Mouse (Mus musculus) CH12.LX (cell line): ENCODE results near the gene Vac14. TPM values are rescaled to one million over a fixed set of nuclear protein-coding genes. Genes with fewer than 3 reads are reported as not detected.

Source experiments
- DNase-seq: peaks from one replicate; pipeline ENCODE4 v3.0.0-alpha.2; 2013; ENCODE audit errors: extremely low read depth
- H3K27ac ChIP-seq: 2 replicates; pipeline ENCODE4 v1.5.1; 2012; ENCODE audit warnings: low read depth, mild to moderate bottlenecking, control low read depth, moderate library complexity; ENCODE audit not compliant: insufficient read depth
- H3K27me3 ChIP-seq: replicated peaks from 2 replicates; pipeline ENCODE3; 2012; ENCODE audit warnings: inconsistent platforms
- H3K36me3 ChIP-seq, 2 experiments: replicated peaks in 1 of 2; 2 replicates each; pipeline versions ENCODE3 to v1.6.1; 2012; ENCODE audit warnings: inconsistent platforms in 1 of 2, low read length in 1 of 2, mild to moderate bottlenecking in 1 of 2, mixed read lengths in 1 of 2, moderate library complexity in 1 of 2; ENCODE audit not compliant: control insufficient read depth in 1 of 2, insufficient read depth in 1 of 2
- H3K4me1 ChIP-seq, 2 experiments: 2 replicates each; pipeline ENCODE4 v1.6.1; 2012; ENCODE audit warnings: inconsistent platforms in 1 of 2, moderate library complexity in 1 of 2; ENCODE audit not compliant: insufficient read depth in 2 of 2, control insufficient read depth in 1 of 2
- H3K4me2 ChIP-seq: 2 replicates; pipeline ENCODE4 v1.6.1; 2012; ENCODE audit warnings: low read depth, mild to moderate bottlenecking, control low read depth; ENCODE audit not compliant: poor library complexity, insufficient read depth, severe bottlenecking
- H3K4me3 ChIP-seq, 3 experiments: fragments of 150-350 bp in 1 of 3; sonication (generic) in 1 of 3; replicated peaks in 1 of 3; 2 replicates each; pipeline versions ENCODE3 to v1.5.1; 2011 to 2012; ENCODE audit warnings: low read depth in 2 of 3, low read length in 2 of 3, mild to moderate bottlenecking in 2 of 3, moderate library complexity in 2 of 3, control low read depth in 1 of 3, improper control_type of control experiment in 1 of 3, inconsistent platforms in 1 of 3, mixed read lengths in 1 of 3; ENCODE audit not compliant: poor library complexity in 1 of 3
- H3K79me2 ChIP-seq: replicated peaks from 2 replicates; pipeline ENCODE4 v1.6.1; 2012; ENCODE audit warnings: mild to moderate bottlenecking, moderate library complexity; ENCODE audit not compliant: control insufficient read depth, poor library complexity, insufficient read depth, severe bottlenecking; ENCODE audit errors: extremely low read depth
- H3K9ac ChIP-seq: 2 replicates; pipeline ENCODE4 v1.6.1; 2012; ENCODE audit warnings: low read depth, mild to moderate bottlenecking, control low read depth, moderate library complexity; ENCODE audit not compliant: insufficient read depth
- H3K9me3 ChIP-seq: replicated peaks from 2 replicates; pipeline ENCODE3; 2012; ENCODE audit warnings: low read length, inconsistent platforms, mixed read lengths
- BHLHE40 ChIP-seq: IDR thresholded peaks from 2 replicates; pipeline ENCODE4 v1.6.1; 2011; ENCODE audit warnings: mild to moderate bottlenecking, low read depth, low read length, improper control_type of control experiment
- CTCF ChIP-seq, 2 experiments: IDR thresholded peaks in 1 of 2; conservative IDR thresholded peaks in 1 of 2; 2 replicates each; pipeline ENCODE4 v1.5.1; 2011 to 2012; ENCODE audit warnings: low read depth in 2 of 2, low read length in 2 of 2, improper control_type of control experiment in 1 of 2, inconsistent platforms in 1 of 2, mild to moderate bottlenecking in 1 of 2, moderate library complexity in 1 of 2
- E2F4 ChIP-seq: IDR thresholded peaks from 2 replicates; pipeline ENCODE4 v1.6.1; 2011; ENCODE audit warnings: low read depth, low read length, improper control_type of control experiment; ENCODE audit not compliant: insufficient replicate concordance
- ETS1 ChIP-seq: conservative IDR thresholded peaks from 2 replicates; pipeline ENCODE4 v1.6.1; 2012; ENCODE audit warnings: low read depth, mild to moderate bottlenecking, inconsistent platforms, low read length, improper control_type of control experiment, moderate library complexity
- JUN ChIP-seq: IDR thresholded peaks from 2 replicates; pipeline ENCODE4 v1.6.1; 2011; ENCODE audit warnings: low read depth, mild to moderate bottlenecking, low read length, improper control_type of control experiment, moderate library complexity; ENCODE audit not compliant: insufficient read depth
- KAT2A ChIP-seq: IDR thresholded peaks from 2 replicates; pipeline ENCODE4 v1.6.1; 2012; ENCODE audit warnings: low read length, improper control_type of control experiment, inconsistent platforms; ENCODE audit not compliant: insufficient replicate concordance
- MAX ChIP-seq: IDR thresholded peaks from 2 replicates; pipeline ENCODE4 v1.6.1; 2011; ENCODE audit warnings: low read length, improper control_type of control experiment
- MAZ ChIP-seq: IDR thresholded peaks from 2 replicates; pipeline ENCODE4 v1.6.1; 2012; ENCODE audit warnings: low read depth, mild to moderate bottlenecking, inconsistent platforms, low read length, improper control_type of control experiment, moderate library complexity
- PAX5 ChIP-seq: IDR thresholded peaks from 2 replicates; pipeline ENCODE4 v1.6.1; 2012; ENCODE audit warnings: low read length, inconsistent platforms, mixed read lengths
- POLR2A ChIP-seq: IDR thresholded peaks from 2 replicates; pipeline ENCODE4 v1.6.1; 2011; ENCODE audit warnings: low read depth, mild to moderate bottlenecking, improper control_type of control experiment, low read length
- RAD21 ChIP-seq: IDR thresholded peaks from 2 replicates; pipeline ENCODE4 v1.6.1; 2011; ENCODE audit warnings: low read depth, mild to moderate bottlenecking, low read length, improper control_type of control experiment, moderate library complexity
- RCOR1 ChIP-seq: conservative IDR thresholded peaks from 2 replicates; pipeline ENCODE4 v1.6.1; 2012; ENCODE audit warnings: low read depth, mild to moderate bottlenecking, inconsistent platforms, low read length, improper control_type of control experiment
- SIN3A ChIP-seq: IDR thresholded peaks from 2 replicates; pipeline ENCODE4 v1.6.1; 2012; ENCODE audit warnings: low read length, improper control_type of control experiment, inconsistent platforms
- TBP ChIP-seq: conservative IDR thresholded peaks from 2 replicates; pipeline ENCODE4 v1.6.1; 2011; ENCODE audit warnings: low read depth, low read length, improper control_type of control experiment
- TCF12 ChIP-seq: IDR thresholded peaks from 2 replicates; pipeline ENCODE4 v1.6.1; 2014; ENCODE audit warnings: low read depth, mild to moderate bottlenecking, inconsistent platforms, low read length, improper control_type of control experiment
- UBTF ChIP-seq: IDR thresholded peaks from 2 replicates; pipeline ENCODE4 v1.6.1; 2012; ENCODE audit warnings: low read depth, mild to moderate bottlenecking, inconsistent platforms, low read length, improper control_type of control experiment, moderate library complexity
- USF1 ChIP-seq: IDR thresholded peaks from 2 replicates; pipeline ENCODE4 v1.6.1; 2014; ENCODE audit warnings: low read depth, mild to moderate bottlenecking, inconsistent platforms, low read length, improper control_type of control experiment
- ZC3H11A ChIP-seq: IDR thresholded peaks from 2 replicates; pipeline ENCODE4 v1.6.1; 2012; ENCODE audit warnings: low read depth, mild to moderate bottlenecking, inconsistent platforms, low read length, improper control_type of control experiment
- ZKSCAN1 ChIP-seq: IDR thresholded peaks from 2 replicates; pipeline ENCODE4 v1.6.1; 2012; ENCODE audit warnings: low read depth, inconsistent platforms, low read length, improper control_type of control experiment, borderline replicate concordance
- ZMIZ1 ChIP-seq: IDR thresholded peaks from 2 replicates; pipeline ENCODE4 v1.6.1; 2012; ENCODE audit warnings: low read depth, mild to moderate bottlenecking, inconsistent platforms, low read length, improper control_type of control experiment
- ZNF384 ChIP-seq: IDR thresholded peaks from 2 replicates; pipeline ENCODE4 v1.6.1; 2012; ENCODE audit warnings: low read depth, low read length, improper control_type of control experiment, inconsistent platforms
- dilution Hi-C: fragments of 300-500 bp; cut with MboI; formaldehyde crosslinking; loops from 2 replicates; pipeline ENCODE4 v1.14.3; 2020; ENCODE audit warnings: low sequenced_read_pairs; ENCODE audit not compliant: extremely low pct_unique_long_range_greater_than_20kb, extremely low pct_ligation_motif_present
- in situ Hi-C: fragments of 300-500 bp; cut with MboI; formaldehyde crosslinking; loops from 3 replicates; pipeline ENCODE4 v1.14.3; 2019; ENCODE audit warnings: low sequenced_read_pairs, low pct_ligation_motif_present, low pct_unique_long_range_greater_than_20kb, mixed read lengths
- polyA plus RNA-seq: library from polyadenylated mRNA; unstranded; fragments of >175 nt; gene quantifications from 2 replicates; pipeline ENCODE4 v1.2.1, GENCODE M21; 2012; ENCODE audit warnings: low read depth; ENCODE audit not compliant: insufficient read length
- total RNA-seq, 2 experiments: library from RNA; depleted of rRNA; stranded (reverse); fragments of 300-350 nt in 1 of 2; fragments of >200 nt in 1 of 2; gene quantifications; 2 replicates each; pipeline ENCODE4 v1.2.3; 2012 to 2014

Vac14 gene
- total and polyA plus RNA-seq, 3 experiments, result 20.9 to 73.8 (median 28.2) TPM

- TF ChIP-seq BHLHE40, result no peak
- TF ChIP-seq CTCF (conservative IDR thresholded peaks at IDR 0.05 in 1 of 2, IDR thresholded peaks at IDR 0.05 in 1 of 2; ENCODE audit: low read depth in 2 of 2, low read length in 2 of 2), result peak; percentile 86 to 90
- TF ChIP-seq ZC3H11A, result peak; percentile 52
- TF ChIP-seq UBTF, result no peak
- no peak for TF ChIP-seq TBP
- no peak for TF ChIP-seq TCF12
- no peak for TF ChIP-seq SIN3A
- TF ChIP-seq POLR2A, result no peak
- no peak for TF ChIP-seq USF1
- TF ChIP-seq MAX, result no peak
- TF ChIP-seq RCOR1, result no peak
Measured at GRCm38 (mm10) chr8:110749500-110750170, 131.2 kb downstream of the Vac14 start (continued).

GRCm38 (mm10) chr8:110750269-110750668 is 131.9 kb downstream of the Vac14 start:
- Histone ChIP-seq H3K4me2 (no peak overlapping the region), H3K27ac (no peak overlapping the region), H3K4me3 (no peak overlapping the region), H3K79me2 (no peaks in the 10 kb centered on the region), H3K27me3 (no peaks in the 10 kb centered on the region), H3K36me3 (no peaks in the 10 kb centered on the region), H3K9me3 (no peaks in the 10 kb centered on the region), H3K9ac (no peak overlapping the region), H3K4me1 (peaks cover under 1 to 11% of the 10 kb centered on the region in 2 experiments)
- in situ Hi-C loops (loop anchor here (10.0 kb wide), 1 partner anchor 95 kb away; the partner anchor contains the start of genes Cog4 and Sf3b3), dilution Hi-C loops (no loop called here)
- no peak for TF ChIP-seq CTCF (conservative IDR thresholded peaks at IDR 0.05 in 1 of 2, IDR thresholded peaks at IDR 0.05 in 1 of 2; ENCODE audit: low read depth in 2 of 2, low read length in 2 of 2)
- TF ChIP-seq ZNF384, result no peak
- TF ChIP-seq POLR2A, result no peak
- no peak for TF ChIP-seq TCF12
- TF ChIP-seq RAD21, result no peak
- TF ChIP-seq ZKSCAN1, result no peak
- no peak for TF ChIP-seq ZMIZ1
- TF ChIP-seq ETS1, result no peak
- TF ChIP-seq MAX, result no peak
- TF ChIP-seq PAX5, result no peak
- no peak for TF ChIP-seq BHLHE40
- TF ChIP-seq E2F4, result no peak
- TF ChIP-seq MAZ, result no peak
- no peak for TF ChIP-seq USF1
- no peak for TF ChIP-seq ZC3H11A
- no peak for TF ChIP-seq JUN
- no peak for TF ChIP-seq KAT2A
- TF ChIP-seq UBTF, result no peak
- DNase-seq, result no peak
